Mouse (Mus musculus): ENCODE measurements at regions not wholly inside any gene's neighbourhood (a gene's known extent, or its start where the extent isn't known, plus 50 kb on each side); places are given as distances from the start of the nearest gene placed in this dataset.
A peak's percentile ranks its signal among the peaks of the same experiment; 100 is the strongest.

DNA sequence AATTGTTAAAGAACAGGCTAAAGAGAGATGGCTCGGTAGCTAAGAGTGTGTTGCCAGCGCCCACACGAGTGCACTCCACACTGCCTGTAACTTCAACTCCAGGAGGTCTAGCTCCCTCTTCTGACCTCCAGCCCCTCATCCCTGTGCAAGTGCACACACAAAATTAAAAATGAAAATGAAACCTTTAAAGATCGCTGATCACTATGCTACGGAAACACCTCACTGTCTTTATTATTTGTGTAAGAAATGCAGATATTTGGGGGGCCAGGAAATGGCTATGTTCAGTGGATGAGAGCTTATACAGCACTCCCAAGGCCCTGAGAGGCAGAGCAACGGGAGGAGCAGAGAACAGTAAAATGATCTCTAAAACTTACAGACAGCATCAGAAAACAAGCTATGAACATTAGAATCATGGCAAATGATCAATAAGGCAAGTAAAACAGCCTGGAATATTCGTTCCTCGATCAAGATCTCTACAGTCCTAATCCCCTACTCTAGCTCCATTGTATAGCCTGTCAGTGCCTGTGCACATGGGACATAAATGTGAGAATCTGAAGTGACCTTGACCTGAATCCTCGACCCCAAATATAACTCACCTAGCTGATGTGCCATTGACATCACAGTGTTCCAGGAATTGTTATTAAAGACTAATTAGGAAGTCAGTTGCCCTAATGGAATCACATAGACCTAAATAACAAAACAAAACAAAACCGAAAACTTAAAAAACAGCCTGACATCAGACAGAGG, 64.4 kb upstream of the S1pr1 start:
- 86% methylated on average over 10 of the region's 10 CpGs for WGBS
- TF ChIP-seq CTCF (IDR thresholded peaks at IDR 0.05; ENCODE audit: low read depth, low read length) (no peak), POLR2A (IDR thresholded peaks at IDR 0.05; ENCODE audit: extremely low read depth, insufficient read depth, low read length) (no peak)
- Histone ChIP-seq H3K4me1 (ENCODE audit: control insufficient read depth, insufficient read depth, low read length) (no peaks in the 10 kb centered on the region), H3K9ac (ENCODE audit: low read depth, low read length) (no peak overlapping the region), H3K27ac (replicated peaks; ENCODE audit: insufficient read depth, low read depth, low read length) (no peak overlapping the region), H3K36me3 (ENCODE audit: control insufficient read depth, insufficient read depth, low read length) (no peaks in the 10 kb centered on the region), H3K27me3 (ENCODE audit: control insufficient read depth, insufficient read depth, low read length) (no peaks in the 10 kb centered on the region), H3K79me2 (ENCODE audit: control insufficient read depth, insufficient read depth, low read length) (no peaks in the 10 kb centered on the region), H3K4me3 (ENCODE audit: insufficient read depth, low read depth, low read length) (no peak overlapping the region)
- DNase-seq (ENCODE audit: extremely low read depth, low read depth, low spot score): no peak

DNA sequence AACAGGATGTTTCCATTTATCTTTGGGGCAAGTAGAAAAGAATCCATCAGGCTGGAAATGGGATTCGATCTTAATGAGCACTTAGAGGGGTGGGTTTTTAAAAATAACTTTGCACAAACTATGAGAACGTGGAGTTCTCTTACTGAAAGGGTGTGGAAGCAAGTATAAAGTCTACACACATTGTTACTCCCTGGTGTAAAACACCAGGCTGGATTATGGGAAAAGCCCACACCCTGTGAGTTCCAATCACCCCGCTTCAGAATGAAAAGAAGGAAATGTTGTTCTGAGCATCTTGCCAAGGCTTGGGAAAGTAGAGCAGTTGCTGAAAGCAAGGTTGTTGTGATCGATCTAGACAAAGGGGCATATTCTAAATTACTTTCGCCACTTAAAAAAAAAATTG, 65.0 kb upstream of the S1pr1 start:
- no peak for DNase-seq (ENCODE audit: extremely low read depth, low read depth, low spot score)
- Histone ChIP-seq H3K27ac (replicated peaks; ENCODE audit: insufficient read depth, low read depth, low read length) (no peak overlapping the region), H3K36me3 (ENCODE audit: control insufficient read depth, insufficient read depth, low read length) (no peaks in the 10 kb centered on the region), H3K4me3 (ENCODE audit: insufficient read depth, low read depth, low read length) (no peak overlapping the region), H3K4me1 (ENCODE audit: control insufficient read depth, insufficient read depth, low read length) (no peaks in the 10 kb centered on the region), H3K79me2 (ENCODE audit: control insufficient read depth, insufficient read depth, low read length) (no peaks in the 10 kb centered on the region), H3K9ac (ENCODE audit: low read depth, low read length) (no peak overlapping the region), H3K27me3 (ENCODE audit: control insufficient read depth, insufficient read depth, low read length) (no peaks in the 10 kb centered on the region)
- WGBS: 86% methylated on average over 5 of the region's 5 CpGs
- TF ChIP-seq CTCF (IDR thresholded peaks at IDR 0.05; ENCODE audit: low read depth, low read length) (no peak), POLR2A (IDR thresholded peaks at IDR 0.05; ENCODE audit: extremely low read depth, insufficient read depth, low read length) (no peak)

DNA sequence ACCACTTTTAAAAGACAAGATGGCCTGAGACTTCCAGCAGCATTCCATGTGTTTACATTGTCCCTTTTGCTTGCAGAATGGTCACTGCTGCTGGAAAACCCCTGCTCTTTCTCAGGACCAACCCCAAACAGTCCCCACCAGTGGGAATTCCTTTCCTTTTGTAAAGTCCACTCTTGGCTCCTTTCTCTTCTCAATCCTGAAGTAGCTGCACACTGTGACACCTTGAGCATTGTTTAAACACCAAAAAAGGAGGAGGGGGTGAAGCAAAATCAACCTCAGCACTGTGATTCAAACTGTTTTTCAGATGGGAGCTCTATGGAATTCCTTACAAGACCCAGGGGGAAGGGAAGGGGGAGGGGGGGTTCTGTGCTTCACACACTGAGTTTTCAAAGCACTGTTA, 67.9 kb upstream of the S1pr1 start:
- no peaks in the 10 kb centered on the region for H3K27me3 ChIP-seq (ENCODE audit: control insufficient read depth, insufficient read depth, low read length)
- H3K79me2 ChIP-seq (ENCODE audit: control insufficient read depth, insufficient read depth, low read length): no peaks in the 10 kb centered on the region
- no peak for DNase-seq (ENCODE audit: extremely low read depth, low read depth, low spot score)
- no peaks in the 10 kb centered on the region for H3K36me3 ChIP-seq (ENCODE audit: control insufficient read depth, insufficient read depth, low read length)
- no peaks in the 10 kb centered on the region for H3K4me1 ChIP-seq (ENCODE audit: control insufficient read depth, insufficient read depth, low read length)
- TF ChIP-seq POLR2A (IDR thresholded peaks at IDR 0.05; ENCODE audit: extremely low read depth, insufficient read depth, low read length): no peak
- no peak for TF ChIP-seq CTCF (IDR thresholded peaks at IDR 0.05; ENCODE audit: low read depth, low read length)
- H3K27ac ChIP-seq (replicated peaks; ENCODE audit: insufficient read depth, low read depth, low read length): no peak overlapping the region
- H3K9ac ChIP-seq (ENCODE audit: low read depth, low read length): no peak overlapping the region
- H3K4me3 ChIP-seq (ENCODE audit: insufficient read depth, low read depth, low read length): no peak overlapping the region

DNA sequence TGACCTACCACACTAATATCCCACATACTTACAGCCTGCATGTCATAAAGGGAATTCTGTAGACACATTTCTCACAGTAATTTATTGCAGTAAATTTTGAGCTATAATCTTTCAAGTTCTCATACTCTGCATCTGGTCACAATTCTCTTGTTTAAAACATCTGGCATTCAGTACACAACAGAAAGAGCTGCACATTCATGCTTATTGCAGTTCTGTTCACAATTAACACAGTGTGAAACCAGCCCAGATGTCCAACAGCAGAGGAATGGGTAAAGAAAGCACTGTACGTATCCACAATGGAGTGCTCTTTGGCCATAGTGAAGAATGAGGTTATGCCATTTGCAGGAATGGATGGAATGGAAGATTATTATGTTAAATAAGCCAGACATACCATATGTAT, 72.5 kb upstream of the S1pr1 start:
- H3K4me3 ChIP-seq (ENCODE audit: insufficient read depth, low read depth, low read length): no peak overlapping the region
- TF ChIP-seq POLR2A (IDR thresholded peaks at IDR 0.05; ENCODE audit: extremely low read depth, insufficient read depth, low read length) (no peak), CTCF (IDR thresholded peaks at IDR 0.05; ENCODE audit: low read depth, low read length) (no peak)
- 96% methylated on average over 1 of the region's 1 CpGs for WGBS
- H3K9ac ChIP-seq (ENCODE audit: low read depth, low read length): no peak overlapping the region
- H3K27ac ChIP-seq (replicated peaks; ENCODE audit: insufficient read depth, low read depth, low read length): no peak overlapping the region
- H3K36me3 ChIP-seq (ENCODE audit: control insufficient read depth, insufficient read depth, low read length): no peaks in the 10 kb centered on the region
- H3K79me2 ChIP-seq (ENCODE audit: control insufficient read depth, insufficient read depth, low read length): no peaks in the 10 kb centered on the region
- no peaks in the 10 kb centered on the region for H3K27me3 ChIP-seq (ENCODE audit: control insufficient read depth, insufficient read depth, low read length)
- H3K4me1 ChIP-seq (ENCODE audit: control insufficient read depth, insufficient read depth, low read length): peaks cover 3% of the 10 kb centered on the region; the same call in 1 of the 2 replicates
- DNase-seq (ENCODE audit: extremely low read depth, low read depth, low spot score): no peak

DNA sequence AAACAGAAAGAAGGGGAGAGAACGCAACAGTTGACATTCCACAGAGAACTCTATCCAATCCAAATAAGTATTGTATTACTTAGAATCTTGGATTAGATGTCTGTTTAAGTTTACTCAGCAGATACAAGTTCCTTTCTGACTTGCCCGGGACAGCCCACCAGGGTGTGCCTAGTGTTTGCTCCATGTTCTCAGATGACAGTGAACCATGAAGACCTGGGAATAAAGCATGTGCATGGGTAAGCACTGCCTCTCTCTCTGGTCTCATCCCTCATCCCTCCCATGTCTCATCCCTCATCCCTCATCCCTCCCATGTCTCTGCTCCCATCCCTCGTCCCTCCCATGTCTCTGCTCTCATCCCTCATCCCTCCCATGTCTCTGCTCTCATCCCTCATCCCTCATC, 73.7 kb upstream of the S1pr1 start:
- H3K27ac ChIP-seq (replicated peaks; ENCODE audit: insufficient read depth, low read depth, low read length): no peak overlapping the region
- peaks cover 4% of the 10 kb centered on the region; the same call in 1 of the 2 replicates for H3K4me1 ChIP-seq (ENCODE audit: control insufficient read depth, insufficient read depth, low read length)
- TF ChIP-seq CTCF (IDR thresholded peaks at IDR 0.05; ENCODE audit: low read depth, low read length): no peak
- TF ChIP-seq POLR2A (IDR thresholded peaks at IDR 0.05; ENCODE audit: extremely low read depth, insufficient read depth, low read length): no peak
- no peak for DNase-seq (ENCODE audit: extremely low read depth, low read depth, low spot score)
- 33% methylated on average over 3 of the region's 3 CpGs for WGBS
- no peaks in the 10 kb centered on the region for H3K36me3 ChIP-seq (ENCODE audit: control insufficient read depth, insufficient read depth, low read length)
- H3K79me2 ChIP-seq (ENCODE audit: control insufficient read depth, insufficient read depth, low read length): no peaks in the 10 kb centered on the region
- no peak overlapping the region for H3K4me3 ChIP-seq (ENCODE audit: insufficient read depth, low read depth, low read length)
- H3K27me3 ChIP-seq (ENCODE audit: control insufficient read depth, insufficient read depth, low read length): no peaks in the 10 kb centered on the region
- H3K9ac ChIP-seq (ENCODE audit: low read depth, low read length): no peak overlapping the region

DNA sequence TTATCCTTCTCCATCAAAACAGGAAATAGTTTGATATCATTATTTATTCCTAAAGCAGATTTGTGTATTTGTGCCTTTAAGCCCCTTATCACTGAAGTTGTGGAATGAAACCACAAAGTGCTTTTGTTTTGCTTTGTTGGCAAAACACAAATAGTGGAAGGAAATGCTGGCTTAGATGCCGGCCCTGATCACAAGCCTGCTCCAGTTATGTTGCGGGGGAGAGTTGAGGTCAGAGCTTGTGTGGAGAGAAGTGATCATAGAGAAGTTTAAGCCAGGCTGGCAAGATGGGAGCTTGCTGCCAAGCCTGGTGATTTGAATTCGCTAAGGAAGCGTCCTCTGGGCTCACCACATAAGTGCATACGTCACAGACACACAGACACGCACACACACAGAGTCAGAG, 74.2 kb upstream of the S1pr1 start:
- WGBS: 66% methylated on average over 6 of the region's 6 CpGs
- H3K27me3 ChIP-seq (ENCODE audit: control insufficient read depth, insufficient read depth, low read length): no peaks in the 10 kb centered on the region
- TF ChIP-seq CTCF (IDR thresholded peaks at IDR 0.05; ENCODE audit: low read depth, low read length): no peak
- peak; percentile 16 for DNase-seq (ENCODE audit: extremely low read depth, low read depth, low spot score)
- H3K27ac ChIP-seq (replicated peaks; ENCODE audit: insufficient read depth, low read depth, low read length): 0 out of 2 replicates have a peak overlapping the region, but pooled peaks have one; percentile 5
- no peaks in the 10 kb centered on the region for H3K79me2 ChIP-seq (ENCODE audit: control insufficient read depth, insufficient read depth, low read length)
- H3K9ac ChIP-seq (ENCODE audit: low read depth, low read length): no peak overlapping the region
- no peaks in the 10 kb centered on the region for H3K36me3 ChIP-seq (ENCODE audit: control insufficient read depth, insufficient read depth, low read length)
- no peak overlapping the region for H3K4me3 ChIP-seq (ENCODE audit: insufficient read depth, low read depth, low read length)
- peaks cover 7% of the 10 kb centered on the region; the same call in 1 of the 2 replicates for H3K4me1 ChIP-seq (ENCODE audit: control insufficient read depth, insufficient read depth, low read length)

Measured in liver, adult 2 months (tissue).